Mouse (Mus musculus) heart, postnatal 0 days (tissue): ENCODE results near the gene Vcan.

Source experiments
- CTCF ChIP-seq: IDR thresholded peaks from 2 replicates; pipeline ENCODE4 v1.5.1; 2016; ENCODE audit warnings: antibody characterized with exemption, control low read depth, low read depth
- EP300 ChIP-seq: IDR thresholded peaks from 2 replicates; pipeline ENCODE4 v1.6.1; 2016; ENCODE audit warnings: antibody characterized with exemption, low read depth

DNA sequence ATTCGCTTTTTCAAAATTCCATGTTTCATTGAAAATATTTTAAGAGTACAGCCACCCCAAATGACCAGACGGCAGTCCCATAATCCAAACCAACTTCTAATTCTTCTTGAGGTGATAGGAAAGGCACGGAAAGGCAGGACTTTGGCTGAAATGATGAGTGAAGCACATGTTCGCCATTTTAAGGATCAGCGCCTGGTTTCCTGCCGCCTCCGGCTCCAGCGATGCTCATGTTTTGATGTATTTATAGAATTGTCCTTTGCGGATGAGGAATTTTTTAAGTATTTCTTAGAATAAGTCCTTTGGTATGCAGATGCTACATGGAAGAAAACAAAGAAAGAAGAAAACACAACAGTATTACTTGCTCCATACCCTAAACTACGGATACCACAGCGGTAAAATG, 85.3 kb downstream of the Vcan start:
- TF ChIP-seq CTCF, result no peak
- TF ChIP-seq EP300, result no peak
